Mouse (Mus musculus): ENCODE data around the gene Gramd1b. TPM values are rescaled to one million over a fixed set of nuclear protein-coding genes. Genes with fewer than 3 reads are reported as not detected.
"Not testable (repeated sequence)": the region's sequence is repeated elsewhere in the genome, so short reads cannot be mapped to it uniquely, and the experiment has no call there.

The Gramd1b gene
- total RNA-seq, 2 experiments from 2014 or later = 476 to 492 TPM

DNA sequence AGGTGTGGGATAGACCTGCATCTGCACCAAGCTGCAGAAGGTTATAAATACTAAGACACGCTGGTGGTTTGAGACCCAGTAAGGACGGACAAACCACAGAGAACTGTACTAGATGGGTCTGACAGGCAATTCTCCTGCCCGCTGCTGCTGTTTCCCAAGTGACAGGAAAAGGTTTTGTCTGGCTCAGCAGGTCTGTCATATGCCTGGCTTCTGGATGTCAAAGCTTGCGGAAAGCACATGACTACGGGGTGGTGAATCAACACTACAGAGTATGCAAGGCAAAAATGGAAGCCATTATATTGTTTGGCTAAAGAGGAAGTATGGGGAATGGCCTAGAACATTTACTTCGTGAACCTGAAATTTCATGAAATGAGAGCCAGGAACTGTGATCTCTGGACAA is 10.1 kb downstream of the Gramd1b start:
- DNase-seq (ENCODE audit: low spot score in 2 of 2) = no peak

DNA sequence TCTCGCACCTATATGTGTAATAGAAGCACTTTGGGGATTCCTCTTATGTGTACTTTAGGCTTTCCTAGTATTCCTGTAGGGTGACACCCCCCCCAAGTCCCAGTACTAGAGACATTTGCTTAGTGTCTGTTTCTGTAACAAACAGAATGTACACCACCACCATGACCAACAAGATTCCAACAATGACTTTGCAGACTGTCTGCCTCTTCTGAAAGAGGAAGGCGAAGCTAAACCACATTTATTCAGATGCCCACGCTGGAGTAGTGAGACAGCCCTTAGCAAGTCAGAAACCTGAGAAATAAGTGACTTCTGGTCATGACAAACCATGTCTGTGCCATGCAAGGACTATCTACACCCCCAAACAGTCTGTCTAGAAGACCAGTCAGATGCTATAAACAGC is 11.9 kb downstream of the Gramd1b start:
- no peak for DNase-seq (ENCODE audit: low spot score in 2 of 2)

DNA sequence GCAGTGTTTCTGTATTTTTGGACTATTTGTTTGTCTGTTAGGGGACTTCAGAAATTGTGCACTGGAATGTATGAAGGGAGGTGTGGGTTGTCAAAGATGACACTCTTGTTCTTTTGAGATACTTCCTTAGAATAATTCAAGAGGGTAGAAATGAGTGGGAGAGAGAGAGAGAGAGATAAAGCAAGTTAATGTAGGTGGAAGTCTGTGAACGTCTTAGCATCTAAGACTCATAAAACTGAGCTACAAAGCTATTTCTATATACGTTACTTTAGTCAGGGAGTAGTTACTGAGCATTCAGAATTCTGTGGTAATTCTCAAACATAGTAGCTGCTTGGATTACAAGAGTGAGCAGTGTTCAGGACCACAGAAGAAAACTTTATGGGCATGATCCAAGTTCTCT is 19.2 kb downstream of the Gramd1b start:
- DNase-seq (ENCODE audit: low spot score in 2 of 2) = no peak

DNA sequence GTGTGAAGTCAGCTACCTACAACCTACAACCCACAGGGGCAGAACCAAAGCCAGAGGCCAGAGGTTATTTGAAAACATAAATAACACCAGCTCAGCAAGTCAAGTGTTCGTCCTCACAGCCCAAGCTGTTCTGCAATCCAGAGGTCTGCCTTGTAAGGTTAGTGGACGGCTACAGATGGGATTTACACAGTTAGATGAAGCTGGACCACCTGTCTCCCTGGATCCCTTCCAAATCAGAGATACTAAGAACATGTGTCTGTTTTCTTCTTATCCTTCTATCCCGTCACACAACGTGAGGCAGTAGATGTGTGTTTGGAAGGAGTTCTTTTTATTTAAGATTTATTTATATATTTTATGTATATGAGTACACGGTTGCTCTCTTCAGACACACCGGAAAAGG is 21.7 kb downstream of the Gramd1b start:
- no peak for DNase-seq (ENCODE audit: low spot score in 2 of 2)

DNA sequence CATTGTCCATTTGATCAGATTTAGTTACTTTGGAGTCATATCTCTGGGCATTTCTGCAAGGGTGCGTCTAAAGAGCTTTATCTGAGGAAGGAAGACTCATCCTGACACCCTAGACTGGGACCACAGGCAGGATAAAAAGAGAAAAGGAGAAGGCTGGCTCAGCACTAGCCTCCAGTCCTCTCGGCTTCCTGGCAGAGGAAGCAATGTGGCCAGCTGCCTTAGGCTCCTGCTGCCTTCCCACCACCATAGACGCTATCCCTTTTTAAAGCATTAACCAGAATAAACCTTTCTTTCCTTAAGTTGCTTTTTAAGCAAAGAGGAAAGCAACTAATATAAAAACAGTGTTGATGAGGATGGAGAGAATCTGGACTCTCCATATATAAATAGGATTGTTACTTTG is 24.6 kb downstream of the Gramd1b start:
- DNase-seq (ENCODE audit: low spot score in 2 of 2) = no peak

DNA sequence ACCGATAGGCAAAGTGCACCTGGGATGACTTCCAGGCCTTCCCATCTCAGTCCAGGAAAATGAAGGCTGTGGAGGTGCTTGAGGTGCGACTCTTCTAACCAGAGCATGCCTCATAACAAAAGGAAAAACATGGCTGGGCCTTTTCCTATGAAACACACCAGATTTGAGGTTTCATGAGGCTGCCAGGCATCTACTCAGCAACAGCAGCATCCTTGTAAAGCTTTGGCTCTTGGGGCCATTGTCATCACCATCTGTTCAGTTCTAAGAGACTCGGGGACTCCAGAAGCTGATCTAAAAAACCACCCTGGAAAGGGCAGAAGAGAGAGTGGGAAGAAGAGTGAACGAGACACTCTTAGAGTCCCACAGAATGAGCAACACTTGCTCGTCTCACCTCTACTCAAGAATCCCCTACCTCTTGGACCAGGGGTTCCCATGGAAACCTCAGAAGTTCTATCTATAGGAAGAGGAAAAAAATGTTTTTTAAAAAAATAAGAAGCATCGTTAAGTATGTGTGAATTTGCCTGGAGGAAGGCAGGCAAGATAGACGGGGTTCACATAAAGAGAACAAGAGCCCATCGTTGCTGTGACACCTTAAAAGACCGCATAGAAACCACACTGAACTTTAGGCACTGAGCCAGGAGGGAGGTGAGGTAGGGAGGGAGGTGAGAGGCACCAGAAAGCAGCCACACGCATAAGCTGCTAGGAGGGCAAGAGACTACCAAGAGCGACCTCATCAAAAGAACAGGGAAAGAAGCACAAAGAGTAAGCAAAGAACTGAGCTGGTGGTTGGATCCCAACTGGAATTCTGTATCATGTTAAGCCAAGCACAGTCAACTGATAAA is 25.5 kb downstream of the Gramd1b start:
- DNase-seq (ENCODE audit: low spot score in 2 of 2) = no peak

DNA sequence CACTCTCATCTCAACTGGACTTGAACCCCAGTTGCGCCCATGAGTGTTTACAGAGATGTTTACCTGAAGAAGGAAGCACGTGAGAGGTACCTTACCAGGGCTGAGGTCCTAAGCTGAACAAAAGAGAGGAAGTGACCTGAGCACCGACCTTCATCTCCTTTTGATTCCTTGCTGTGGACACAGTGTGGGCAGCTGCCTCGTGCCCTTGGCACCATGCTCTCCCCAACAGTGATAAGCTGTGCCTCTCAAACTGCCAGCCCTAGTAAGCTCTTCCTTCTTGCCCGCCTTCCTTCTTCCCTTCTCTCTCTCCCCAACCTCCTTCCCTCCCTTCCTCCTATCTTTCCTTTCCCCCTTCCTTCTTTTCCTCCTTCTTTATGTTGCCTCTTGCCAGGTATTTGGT is 26.3 kb downstream of the Gramd1b start:
- no peak for DNase-seq (ENCODE audit: low spot score in 2 of 2)

DNA sequence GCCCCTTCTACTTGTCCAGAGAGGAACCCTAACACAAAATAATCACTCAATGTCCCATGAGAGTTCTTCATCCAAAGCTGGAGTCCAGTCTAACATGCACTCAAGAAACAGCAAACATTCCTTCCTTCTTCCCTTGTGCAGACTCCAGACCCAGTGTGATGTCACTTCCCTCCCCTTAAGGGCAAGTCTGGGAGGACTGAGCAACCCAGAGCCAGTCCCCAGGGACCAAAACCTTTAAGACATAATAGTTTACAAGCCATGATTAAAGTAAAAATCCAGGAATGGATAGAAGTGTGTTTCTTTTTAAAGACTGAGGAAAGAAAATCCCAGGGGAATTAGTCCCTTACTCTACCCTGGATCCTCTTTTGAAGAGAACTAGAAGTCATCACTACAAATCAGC is 30.5 kb downstream of the Gramd1b start:
- no peak for DNase-seq (ENCODE audit: low spot score in 2 of 2)

DNA sequence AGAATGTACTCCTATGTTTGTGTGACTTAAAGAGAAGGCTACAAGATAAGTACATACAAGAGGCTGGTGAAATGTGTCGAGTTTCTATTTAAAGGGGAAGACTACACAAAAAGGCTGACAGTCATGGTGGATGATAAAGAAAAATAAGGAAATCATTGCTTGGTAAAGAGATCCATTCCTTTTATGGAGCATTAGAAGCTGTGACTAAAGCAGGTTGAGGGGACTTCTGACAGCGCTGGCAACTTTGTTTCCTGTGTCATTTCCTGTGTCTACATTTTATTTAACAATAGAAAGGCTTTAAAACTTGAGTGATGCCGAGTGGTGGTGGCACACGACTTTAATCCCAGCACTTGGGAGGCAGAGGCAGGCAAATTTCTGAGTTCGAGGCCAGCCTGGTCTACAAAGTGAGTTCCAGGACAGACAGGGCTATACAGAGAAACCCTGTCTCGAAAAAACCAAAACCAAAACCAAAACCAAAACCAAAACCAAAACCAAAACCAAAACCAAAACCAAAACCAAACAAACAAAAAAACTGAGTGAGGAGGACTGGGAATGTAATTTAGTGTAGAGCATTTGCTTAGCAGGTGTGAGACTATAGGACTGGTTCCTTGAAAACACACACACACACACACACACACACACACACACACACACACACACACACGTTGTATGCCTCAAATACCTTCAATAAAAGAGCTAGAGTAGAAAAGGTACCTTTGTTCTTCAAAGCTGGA is 48.7 kb downstream of the Gramd1b start:
- DNase-seq (ENCODE audit: low spot score in 2 of 2) = not testable (repeated sequence)

DNA sequence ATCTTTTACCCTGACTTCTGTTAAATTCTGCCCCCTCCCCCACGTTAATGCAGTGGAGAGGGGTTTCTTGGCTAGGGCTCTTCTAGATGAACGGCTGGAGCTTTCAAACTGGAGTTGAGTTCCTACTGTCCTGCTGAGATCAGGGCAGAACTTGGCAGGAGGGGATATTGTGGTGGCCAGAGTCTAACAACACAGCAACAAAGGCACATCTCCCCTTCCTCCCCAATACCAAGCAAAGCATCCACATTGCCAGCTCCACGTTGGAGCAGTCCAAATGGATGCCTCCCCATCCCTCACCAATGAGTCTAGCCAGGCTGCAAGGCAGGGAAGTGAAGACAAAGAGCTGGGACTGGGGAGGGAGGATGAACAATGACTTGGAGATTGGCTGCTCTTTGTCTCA is 49.9 kb downstream of the Gramd1b start:
- no peak for DNase-seq (ENCODE audit: low spot score in 2 of 2)

DNA sequence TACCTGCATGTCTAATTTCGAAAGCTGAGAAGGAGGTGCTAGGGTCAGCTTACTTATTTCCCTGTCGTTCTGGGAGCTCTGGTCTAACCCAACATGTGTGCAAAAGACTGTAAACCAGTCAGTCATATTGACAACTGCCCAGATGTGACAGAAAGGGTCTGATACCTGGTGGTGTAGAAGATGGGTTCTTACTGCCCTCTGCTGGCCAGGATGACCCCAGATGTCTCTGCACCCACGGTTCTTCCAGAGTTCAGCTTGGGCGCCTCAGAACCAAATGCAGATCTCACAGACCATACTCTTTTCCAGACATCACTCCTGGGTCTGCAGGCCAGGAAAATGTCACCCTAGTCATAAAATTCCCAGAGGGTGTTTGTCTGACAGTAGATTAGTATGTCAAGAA is 51.9 kb downstream of the Gramd1b start:
- DNase-seq (ENCODE audit: low spot score in 2 of 2) = no peak

DNA sequence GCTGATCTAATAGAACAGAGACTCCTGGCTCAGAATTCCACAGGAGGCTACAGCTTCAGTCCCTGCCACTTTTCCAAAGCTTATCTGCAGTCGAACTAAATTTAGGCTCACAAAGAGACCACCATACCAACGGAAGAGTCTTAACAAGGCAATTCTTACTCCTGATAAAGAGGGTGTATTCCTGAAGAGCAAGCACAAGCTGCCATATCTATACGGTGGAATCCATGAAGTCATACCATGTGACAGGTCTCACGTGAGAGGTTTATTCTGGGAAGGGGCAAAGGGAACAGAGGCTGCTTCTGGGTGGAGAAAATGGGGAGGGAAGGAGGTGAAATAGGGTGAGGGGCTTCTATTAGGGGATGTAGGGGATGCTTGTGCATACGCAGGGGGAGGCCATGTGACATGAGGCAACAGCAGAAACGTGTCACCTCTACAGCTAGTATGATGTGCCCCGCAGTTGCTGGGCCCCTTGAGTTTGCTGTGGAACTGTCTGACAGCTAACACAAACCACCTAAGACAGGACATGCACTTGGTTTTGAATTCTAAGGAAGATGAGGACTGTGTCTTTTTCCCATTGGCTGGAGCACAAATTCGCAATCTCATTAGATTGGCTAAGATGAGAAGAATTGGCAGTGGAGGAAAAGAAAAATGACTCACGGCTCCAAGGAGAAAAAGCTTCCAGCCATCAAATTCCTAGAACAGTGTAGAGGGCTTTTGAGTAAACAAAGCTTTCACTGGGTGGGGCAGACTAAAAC is 52.9 kb downstream of the Gramd1b start:
- no peak for DNase-seq (ENCODE audit: low spot score in 2 of 2)

DNA sequence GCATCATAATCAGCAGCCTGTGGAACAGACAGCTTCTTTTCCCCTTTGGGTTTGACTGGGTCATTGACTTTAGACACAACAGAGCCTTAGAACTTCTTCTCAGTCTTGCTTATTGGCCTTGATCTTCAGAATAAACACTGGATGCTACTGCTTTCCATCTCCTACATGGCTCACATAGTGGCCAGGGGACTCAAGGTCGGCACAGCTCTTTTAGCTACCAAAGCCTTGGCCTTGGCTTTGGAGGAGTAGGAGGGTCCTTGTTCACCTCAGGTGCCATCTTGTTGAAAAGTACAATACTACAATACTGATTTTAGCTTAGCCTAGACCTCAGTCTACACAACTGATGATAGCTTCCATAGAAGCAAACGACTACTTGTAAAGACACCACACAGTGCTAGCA is 53.6 kb downstream of the Gramd1b start:
- no peak for DNase-seq (ENCODE audit: low spot score in 2 of 2)

DNA sequence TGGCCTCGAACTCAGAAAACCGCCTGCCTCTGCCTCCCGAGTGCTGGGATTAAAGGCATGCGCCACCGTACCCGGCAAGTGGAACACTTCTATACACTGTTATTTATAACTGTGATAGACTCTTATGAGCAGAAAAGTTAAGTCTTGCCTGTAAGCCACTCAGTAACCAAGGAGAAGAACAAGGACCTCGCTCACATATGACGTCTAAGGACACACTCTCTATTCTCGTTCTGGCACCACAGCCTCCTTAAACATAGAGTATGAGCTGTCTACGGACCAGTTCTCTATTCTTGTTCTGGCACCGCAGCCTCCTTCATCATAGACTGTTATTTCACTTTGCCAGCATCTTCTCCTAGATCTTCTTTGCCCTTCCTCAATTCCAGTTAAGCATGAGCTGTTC is 55.1 kb downstream of the Gramd1b start:
- no peak for DNase-seq (ENCODE audit: low spot score in 2 of 2)

DNA sequence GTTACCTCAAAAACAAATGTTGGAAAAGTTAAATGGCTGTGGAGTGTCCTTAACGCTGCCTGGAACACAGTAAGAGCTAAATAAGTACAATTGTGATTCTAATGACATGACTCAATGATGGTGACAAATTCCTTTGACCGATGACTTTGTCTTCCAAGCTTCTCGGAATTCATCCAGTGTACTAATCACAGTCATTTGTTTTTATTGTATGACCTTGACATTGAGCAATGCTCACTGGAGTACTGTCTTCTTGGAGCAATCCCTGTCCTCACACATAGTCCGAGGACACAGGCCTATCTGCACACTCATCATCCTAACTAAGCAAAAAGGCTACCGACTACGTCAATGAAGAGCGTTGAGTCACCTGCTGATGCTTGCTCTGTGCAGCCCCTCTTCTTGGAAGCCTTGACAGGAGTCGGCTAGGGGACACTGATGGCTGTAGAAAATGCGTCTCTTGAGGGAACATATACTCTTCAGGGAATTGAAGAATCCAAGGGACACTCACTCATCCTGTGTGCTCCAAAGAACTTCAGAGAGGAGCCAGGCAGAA is 58.1 kb downstream of the Gramd1b start:
- no peak for DNase-seq (ENCODE audit: low spot score in 2 of 2)

DNA sequence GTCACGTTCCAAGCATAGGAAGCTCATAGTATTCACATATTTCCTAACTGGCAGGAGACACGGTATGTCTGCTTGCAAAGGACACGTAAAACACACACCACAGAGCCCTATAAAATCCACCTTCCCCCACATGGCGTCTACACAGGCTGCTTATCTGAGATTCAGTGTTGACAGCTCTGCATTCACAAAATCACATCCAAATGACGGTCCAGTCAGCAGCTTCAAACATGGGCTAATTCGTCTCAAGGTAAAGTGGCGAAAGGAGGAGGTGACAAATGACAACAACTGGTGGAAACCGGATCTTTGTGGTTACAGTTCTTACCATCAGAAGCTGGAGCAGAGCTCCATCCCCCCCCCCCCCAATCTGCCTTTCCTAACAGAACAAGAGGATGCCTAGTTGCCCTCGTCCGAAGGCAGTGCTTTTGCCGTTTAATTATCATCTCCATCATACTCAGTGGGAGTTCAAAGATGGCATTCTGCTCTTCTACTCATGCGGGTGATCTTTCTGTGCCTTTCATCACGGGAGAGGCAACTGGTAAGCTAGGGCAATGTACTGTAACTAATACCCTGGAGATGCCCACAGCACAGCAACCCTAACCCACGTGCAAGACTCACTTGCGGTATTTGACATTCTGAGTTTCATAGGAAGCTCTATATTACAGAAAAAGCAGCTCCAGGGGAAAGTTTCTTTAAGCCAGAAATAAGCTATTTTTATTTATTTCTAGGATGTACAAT is 61.6 kb downstream of the Gramd1b start:
- DNase-seq (ENCODE audit: low spot score in 2 of 2) = no peak

DNA sequence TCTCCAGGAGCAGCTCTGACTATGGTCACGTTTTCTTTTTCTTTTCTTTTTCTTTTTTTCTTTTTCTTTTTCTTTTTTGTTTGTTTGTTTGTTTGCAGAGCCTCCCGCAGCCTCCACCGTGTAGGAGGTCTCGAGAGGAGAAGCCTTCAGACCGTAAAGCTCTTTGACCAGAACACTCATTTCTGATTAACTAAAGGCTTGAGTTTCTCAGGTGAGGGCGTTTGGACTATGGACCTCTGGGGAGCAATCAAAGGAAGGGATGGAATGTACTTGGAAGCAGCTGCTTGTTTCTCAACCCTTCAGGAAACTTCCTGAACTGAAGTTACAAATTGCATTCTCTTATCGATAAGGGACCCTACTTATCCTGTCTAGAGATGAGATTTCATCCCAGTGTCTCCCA is 64.4 kb downstream of the Gramd1b start:
- no peak for DNase-seq (ENCODE audit: low spot score in 2 of 2)

DNA sequence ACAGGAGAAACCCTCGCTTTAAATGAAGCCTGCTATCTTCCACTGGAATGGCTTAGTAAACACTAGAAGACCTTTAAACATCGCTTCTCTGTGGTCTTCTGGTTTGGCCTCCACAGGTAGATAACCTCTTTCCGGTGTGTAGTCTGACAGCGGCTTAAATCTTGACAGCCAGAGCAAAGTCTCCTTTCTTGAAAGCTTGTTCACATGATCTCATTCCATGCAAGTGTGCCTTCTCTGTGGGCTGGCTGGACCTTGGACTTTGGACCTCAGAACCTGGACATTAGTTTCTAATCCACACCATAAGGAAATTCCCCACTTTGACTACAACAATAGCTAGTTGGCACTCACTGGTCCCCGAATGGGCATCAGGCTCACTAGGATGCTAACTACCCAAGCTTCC is 65.6 kb downstream of the Gramd1b start:
- DNase-seq (ENCODE audit: low spot score in 2 of 2) = no peak

DNA sequence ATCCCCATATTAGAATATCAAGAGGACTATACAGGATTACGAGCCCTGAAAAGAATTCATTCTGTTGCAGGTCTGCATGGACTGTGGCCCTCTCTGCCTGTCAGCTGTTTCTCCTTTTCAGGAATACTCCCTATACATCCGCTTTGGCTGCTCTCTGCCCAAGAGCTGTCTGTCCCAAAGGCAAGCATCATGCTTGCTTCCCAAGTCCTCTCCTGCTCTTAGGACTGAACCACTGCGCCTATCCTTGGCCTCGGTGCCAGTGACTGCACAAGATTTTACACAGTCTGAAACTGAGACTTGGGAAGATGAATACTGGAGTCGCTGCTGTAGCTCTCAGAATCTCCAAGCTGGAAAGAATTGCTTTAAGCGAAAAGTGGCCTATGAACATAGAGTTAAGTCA is 68.8 kb downstream of the Gramd1b start:
- no peak for DNase-seq (ENCODE audit: low spot score in 2 of 2)

DNA sequence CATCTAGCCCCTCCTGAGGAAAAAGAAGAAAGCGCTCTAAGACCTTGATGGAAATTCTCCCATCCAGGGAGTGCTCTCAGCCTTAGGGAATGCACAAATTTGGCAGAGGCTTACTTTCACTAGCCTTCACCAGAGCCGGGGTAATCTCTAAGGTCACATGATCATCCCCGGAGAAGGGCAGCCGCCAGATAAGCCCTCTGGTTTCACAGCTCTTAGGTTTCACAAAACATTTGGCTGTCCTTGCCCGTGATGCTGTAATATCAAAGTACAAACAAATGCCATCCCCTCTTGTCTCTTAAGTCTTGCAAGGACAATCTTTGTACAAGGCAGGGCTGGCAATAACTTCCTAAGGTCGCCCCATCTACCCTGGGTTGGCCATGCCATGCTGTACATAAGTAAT is 70.4 kb downstream of the Gramd1b start:
- no peak for DNase-seq (ENCODE audit: low spot score in 2 of 2)
